Mouse (Mus musculus): ENCODE measurements around the gene Wbp1. TPM values are rescaled to one million over a fixed set of nuclear protein-coding genes. Genes with fewer than 3 reads are reported as not detected.

The Wbp1 gene
- polyA plus RNA-seq, 1 experiment from 2014 or later = 123 TPM

DNA sequence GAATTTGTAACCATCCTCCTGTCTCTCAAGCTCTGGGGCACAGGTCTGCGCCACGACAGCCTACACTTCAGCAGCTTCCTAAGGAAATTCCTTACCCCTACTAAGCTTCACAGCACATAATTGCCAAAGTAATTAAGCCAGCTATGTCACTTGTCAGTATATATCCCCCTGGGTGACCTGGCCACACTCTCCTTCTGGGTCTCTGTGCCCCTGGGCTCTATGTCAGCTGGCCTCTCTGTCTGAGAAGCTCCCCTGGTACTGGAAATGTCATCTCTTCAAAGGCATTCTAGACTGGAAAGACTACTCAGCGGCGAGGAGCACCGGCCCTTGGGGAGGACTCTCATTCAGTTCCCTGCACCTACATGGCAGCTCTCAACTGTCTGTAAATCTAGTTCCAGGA lies 1.6 kb upstream of the Wbp1 start:
- H3K27me3 ChIP-seq (ENCODE audit: control insufficient read depth, insufficient read depth, low read length) = no peaks in the 10 kb centered on the region
- H3K4me1 ChIP-seq (ENCODE audit: control insufficient read depth, insufficient read depth, low read length) = peaks cover 34% of the 10 kb centered on the region
- H3K4me3 ChIP-seq (ENCODE audit: low read length) = peak overlapping the region; percentile 65; the same call in 1 of the 2 replicates
- peaks cover 18% of the 10 kb centered on the region; the same call in 1 of the 2 replicates for H3K36me3 ChIP-seq (ENCODE audit: control insufficient read depth, insufficient read depth, low read length)
- no peak for ATAC-seq (ENCODE audit: low FRiP score, low TSS enrichment)
- WGBS = 78% methylated on average over 5 of the region's 5 CpGs
- H3K9me3 ChIP-seq (ENCODE audit: control insufficient read depth, low read length) = no peaks in the 10 kb centered on the region
- peak overlapping the region; percentile 98; the same call in 1 of the 2 replicates for H3K27ac ChIP-seq (ENCODE audit: low read depth, low read length)
- H3K9ac ChIP-seq (ENCODE audit: low read depth, low read length) = peak overlapping the region; percentile 18; the same call in 1 of the 2 replicates
- H3K4me2 ChIP-seq (replicated peaks; ENCODE audit: low read depth, low read length) = peak overlapping the region; percentile 75

DNA sequence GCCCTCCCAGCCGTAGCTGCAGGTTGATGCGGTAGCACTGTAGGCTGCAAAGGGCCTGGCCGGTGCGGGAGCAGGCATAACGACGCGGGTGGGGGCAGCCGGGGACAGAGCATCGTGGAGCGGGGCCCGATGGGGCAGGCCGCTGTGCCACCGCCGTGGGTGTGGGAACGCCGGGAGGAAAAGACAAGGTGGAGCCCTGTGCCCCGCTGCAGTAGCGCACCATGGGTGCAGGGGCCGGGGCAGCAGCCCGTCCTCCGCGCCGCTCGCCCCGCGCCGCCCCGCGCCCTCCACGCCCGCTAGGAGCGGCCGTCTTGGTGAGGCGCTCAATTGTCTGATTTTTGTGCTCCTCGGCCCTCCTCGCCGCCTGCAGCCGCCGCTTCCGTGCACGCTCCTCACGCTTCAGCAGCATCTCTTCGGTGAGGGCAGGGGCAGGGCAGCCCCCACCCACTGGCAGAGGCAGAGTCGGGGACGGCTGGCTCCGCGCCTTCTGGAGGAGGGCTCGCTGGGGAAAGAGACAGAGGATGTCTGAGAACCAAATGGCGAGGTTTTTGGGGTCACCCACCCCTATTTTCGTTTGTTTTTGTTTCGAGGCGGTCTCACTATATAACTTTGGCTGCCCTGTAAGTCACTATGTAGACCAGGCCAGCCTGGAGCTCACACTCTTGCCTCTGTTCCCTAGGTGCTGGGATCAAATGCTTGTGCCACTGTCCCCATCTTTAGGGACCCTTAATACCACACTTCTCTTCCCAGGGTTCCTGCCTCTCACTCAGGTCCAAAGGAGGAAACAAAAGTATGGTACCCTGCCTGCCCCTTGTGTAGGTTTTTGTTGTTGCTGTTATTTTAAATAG lies 728 bp upstream of the Wbp1 start:
- H3K36me3 ChIP-seq (ENCODE audit: control insufficient read depth, insufficient read depth, low read length) = peaks cover 27% of the 10 kb centered on the region
- no peaks in the 10 kb centered on the region for H3K9me3 ChIP-seq (ENCODE audit: control insufficient read depth, low read length)
- WGBS = under 1% methylated on average over 40 of the region's 52 CpGs
- peak overlapping the region; percentile 75 for H3K4me2 ChIP-seq (replicated peaks; ENCODE audit: low read depth, low read length)
- no peaks in the 10 kb centered on the region for H3K27me3 ChIP-seq (ENCODE audit: control insufficient read depth, insufficient read depth, low read length)
- peaks cover 34% of the 10 kb centered on the region for H3K4me1 ChIP-seq (ENCODE audit: control insufficient read depth, insufficient read depth, low read length)
- H3K4me3 ChIP-seq (ENCODE audit: low read length) = peak overlapping the region; percentile 65
- H3K9ac ChIP-seq (ENCODE audit: low read depth, low read length) = peak overlapping the region; percentile 77
- ATAC-seq (ENCODE audit: low FRiP score, low TSS enrichment) = peak; percentile 17
- H3K27ac ChIP-seq (ENCODE audit: low read depth, low read length) = peak overlapping the region; percentile 98

DNA sequence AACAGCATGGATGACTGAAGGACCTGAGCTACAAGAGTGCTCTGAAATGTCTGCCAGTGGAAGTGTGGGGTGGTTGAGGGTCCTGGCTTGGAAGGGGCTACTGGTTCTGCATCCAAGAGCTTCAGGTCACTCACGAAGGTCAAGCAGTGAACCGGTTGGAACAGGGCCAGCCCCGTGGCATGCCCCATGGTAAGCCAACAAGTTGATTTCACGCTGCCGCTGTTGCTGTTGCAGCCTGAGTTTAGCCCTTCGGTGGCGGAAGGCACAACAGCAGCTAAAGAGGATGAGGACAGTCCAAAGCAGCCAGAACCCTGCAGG lies 1.7 kb downstream of the Wbp1 start:
- peak overlapping the region; percentile 70; the same call in 1 of the 2 replicates for H3K4me3 ChIP-seq (ENCODE audit: low read length)
- H3K9ac ChIP-seq (ENCODE audit: low read depth, low read length) = 0 out of 2 replicates have a peak overlapping the region, but pooled peaks have one; percentile 76
- no peak for ATAC-seq (ENCODE audit: low FRiP score, low TSS enrichment)
- peak overlapping the region; percentile 68 for H3K4me2 ChIP-seq (replicated peaks; ENCODE audit: low read depth, low read length)
- H3K27me3 ChIP-seq (ENCODE audit: control insufficient read depth, insufficient read depth, low read length) = no peaks in the 10 kb centered on the region
- peaks cover 44% of the 10 kb centered on the region for H3K4me1 ChIP-seq (ENCODE audit: control insufficient read depth, insufficient read depth, low read length)
- peaks cover 32% of the 10 kb centered on the region for H3K36me3 ChIP-seq (ENCODE audit: control insufficient read depth, insufficient read depth, low read length)
- 79% methylated on average over 7 of the region's 7 CpGs for WGBS
- no peaks in the 10 kb centered on the region for H3K9me3 ChIP-seq (ENCODE audit: control insufficient read depth, low read length)
- 0 out of 2 replicates have a peak overlapping the region, but pooled peaks have one; percentile 94 for H3K27ac ChIP-seq (ENCODE audit: low read depth, low read length)

DNA sequence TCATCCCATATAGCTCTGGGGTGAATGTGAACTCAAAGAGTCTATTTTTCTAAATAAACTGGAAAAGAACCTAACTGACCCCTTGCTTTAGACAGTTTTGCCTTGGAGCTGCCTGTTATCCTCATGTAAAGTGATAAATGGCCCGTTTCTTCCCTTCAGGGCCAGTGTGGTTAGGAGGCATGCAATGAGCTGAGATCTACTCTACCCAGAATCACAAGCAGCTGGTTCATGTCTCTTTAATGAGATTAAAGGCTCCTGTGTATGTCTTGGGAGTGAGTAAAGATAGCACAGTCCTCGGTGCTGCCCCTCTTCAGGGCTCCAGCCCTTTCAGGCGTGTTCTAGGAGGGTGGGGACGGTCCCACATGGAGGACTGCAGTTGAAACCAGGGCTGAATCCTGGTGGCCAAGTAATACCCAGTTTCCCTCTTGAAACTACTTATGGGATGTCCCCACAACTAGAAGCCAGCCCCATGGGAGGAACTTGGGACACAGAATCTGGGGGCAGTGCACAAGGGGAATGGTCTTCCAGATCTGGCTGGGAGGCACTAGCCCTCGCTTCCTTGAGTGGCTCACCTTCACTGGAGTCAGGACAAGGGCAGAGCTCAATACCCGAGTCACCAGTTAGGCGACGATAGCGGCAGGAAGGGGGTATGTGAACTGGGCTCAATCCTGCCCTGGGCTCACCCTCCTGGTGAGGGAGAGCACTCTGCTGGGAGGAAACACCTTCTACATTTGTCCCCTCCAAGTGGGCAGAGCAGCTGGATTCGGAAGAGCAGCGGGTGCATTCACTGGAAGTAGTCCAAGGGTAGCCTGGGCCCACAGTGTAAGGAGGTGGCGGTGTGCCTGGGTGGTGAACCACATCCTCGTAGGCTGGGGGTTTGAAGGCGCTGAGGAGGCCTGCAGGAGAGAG lies 2.3 kb downstream of the Wbp1 start:
- Histone ChIP-seq H3K4me2 (replicated peaks; ENCODE audit: low read depth, low read length) (peak overlapping the region; percentile 68; the same call in 1 of the 2 replicates), H3K27ac (ENCODE audit: low read depth, low read length) (no peak overlapping the region), H3K4me1 (ENCODE audit: control insufficient read depth, insufficient read depth, low read length) (peaks cover 45% of the 10 kb centered on the region), H3K36me3 (ENCODE audit: control insufficient read depth, insufficient read depth, low read length) (peaks cover 32% of the 10 kb centered on the region), H3K27me3 (ENCODE audit: control insufficient read depth, insufficient read depth, low read length) (no peaks in the 10 kb centered on the region), H3K9me3 (ENCODE audit: control insufficient read depth, low read length) (no peaks in the 10 kb centered on the region), H3K9ac (ENCODE audit: low read depth, low read length) (peak overlapping the region; percentile 34; the same call in 1 of the 2 replicates), H3K4me3 (ENCODE audit: low read length) (no peak overlapping the region)
- no peak for ATAC-seq (ENCODE audit: low FRiP score, low TSS enrichment)
- 74% methylated on average over 14 of the region's 14 CpGs for WGBS

DNA sequence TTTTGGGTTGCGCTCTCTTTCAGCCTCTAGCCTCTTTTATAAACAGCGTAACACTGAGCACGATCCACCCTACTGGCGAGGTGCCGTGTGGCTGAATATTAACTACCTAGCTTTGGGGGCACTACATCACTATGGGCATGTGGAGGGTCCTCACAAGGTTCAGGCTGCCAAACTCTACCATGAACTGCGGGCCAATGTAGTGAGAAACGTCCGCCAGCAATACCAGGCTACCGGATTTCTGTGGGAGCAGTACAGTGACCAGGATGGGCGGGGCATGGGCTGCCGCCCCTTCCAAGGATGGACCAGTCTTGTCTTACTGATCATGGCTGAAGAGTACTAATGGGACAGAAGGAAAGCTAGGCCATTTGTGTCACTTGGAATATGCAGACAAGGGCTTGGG lies 3.0 kb downstream of the Wbp1 start:
- Histone ChIP-seq H3K27me3 (ENCODE audit: control insufficient read depth, insufficient read depth, low read length) (no peaks in the 10 kb centered on the region), H3K9me3 (ENCODE audit: control insufficient read depth, low read length) (no peaks in the 10 kb centered on the region), H3K27ac (ENCODE audit: low read depth, low read length) (no peak overlapping the region), H3K9ac (ENCODE audit: low read depth, low read length) (no peak overlapping the region), H3K4me2 (replicated peaks; ENCODE audit: low read depth, low read length) (no peak overlapping the region), H3K36me3 (ENCODE audit: control insufficient read depth, insufficient read depth, low read length) (peaks cover 32% of the 10 kb centered on the region), H3K4me1 (ENCODE audit: control insufficient read depth, insufficient read depth, low read length) (peaks cover 40% of the 10 kb centered on the region), H3K4me3 (ENCODE audit: low read length) (no peak overlapping the region)
- 83% methylated on average over 11 of the region's 11 CpGs for WGBS
- ATAC-seq (ENCODE audit: low FRiP score, low TSS enrichment) = no peak

DNA sequence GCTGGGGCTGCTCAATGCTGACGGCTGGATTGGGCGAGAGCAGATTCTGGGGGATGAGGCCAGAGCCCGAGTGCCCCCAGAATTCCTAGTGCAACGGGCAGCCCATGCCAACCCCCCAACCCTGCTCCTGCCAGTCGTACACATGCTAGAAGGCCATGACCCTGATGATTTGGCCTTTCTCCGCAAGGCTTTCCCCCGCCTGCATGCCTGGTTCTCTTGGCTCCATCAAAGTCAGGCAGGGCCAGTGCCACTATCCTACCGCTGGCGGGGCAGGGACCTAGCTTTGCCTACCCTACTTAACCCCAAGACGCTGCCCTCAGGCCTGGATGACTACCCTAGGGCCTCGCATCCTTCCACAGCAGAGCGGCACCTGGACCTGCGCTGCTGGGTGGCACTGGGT lies 3.7 kb downstream of the Wbp1 start:
- peaks cover 32% of the 10 kb centered on the region for H3K36me3 ChIP-seq (ENCODE audit: control insufficient read depth, insufficient read depth, low read length)
- no peaks in the 10 kb centered on the region for H3K27me3 ChIP-seq (ENCODE audit: control insufficient read depth, insufficient read depth, low read length)
- H3K4me1 ChIP-seq (ENCODE audit: control insufficient read depth, insufficient read depth, low read length) = peaks cover 33% of the 10 kb centered on the region
- no peak for ATAC-seq (ENCODE audit: low FRiP score, low TSS enrichment)
- H3K9me3 ChIP-seq (ENCODE audit: control insufficient read depth, low read length) = no peaks in the 10 kb centered on the region
- no peak overlapping the region for H3K4me2 ChIP-seq (replicated peaks; ENCODE audit: low read depth, low read length)
- H3K9ac ChIP-seq (ENCODE audit: low read depth, low read length) = no peak overlapping the region
- WGBS = 85% methylated on average over 13 of the region's 13 CpGs
- H3K4me3 ChIP-seq (ENCODE audit: low read length) = no peak overlapping the region
- no peak overlapping the region for H3K27ac ChIP-seq (ENCODE audit: low read depth, low read length)

DNA sequence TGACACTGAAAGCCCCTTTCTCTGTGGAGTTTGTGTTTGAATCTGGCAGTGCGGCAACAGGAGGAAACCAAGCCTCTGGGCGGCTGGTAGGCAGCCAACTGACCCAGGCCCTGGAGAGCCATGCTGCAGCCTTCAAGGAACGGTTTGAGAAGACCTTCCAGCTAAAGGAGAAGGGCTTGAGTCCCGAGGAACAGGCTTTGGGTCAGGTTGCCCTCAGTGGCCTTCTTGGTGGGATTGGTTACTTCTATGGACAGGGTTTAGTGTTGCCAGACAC lies 4.3 kb downstream of the Wbp1 start:
- Histone ChIP-seq H3K9me3 (ENCODE audit: control insufficient read depth, low read length) (no peaks in the 10 kb centered on the region), H3K4me1 (ENCODE audit: control insufficient read depth, insufficient read depth, low read length) (peaks cover 28% of the 10 kb centered on the region), H3K4me2 (replicated peaks; ENCODE audit: low read depth, low read length) (no peak overlapping the region), H3K9ac (ENCODE audit: low read depth, low read length) (0 out of 2 replicates have a peak overlapping the region, but pooled peaks have one; percentile 93), H3K36me3 (ENCODE audit: control insufficient read depth, insufficient read depth, low read length) (peaks cover 32% of the 10 kb centered on the region), H3K27me3 (ENCODE audit: control insufficient read depth, insufficient read depth, low read length) (no peaks in the 10 kb centered on the region), H3K27ac (ENCODE audit: low read depth, low read length) (no peak overlapping the region), H3K4me3 (ENCODE audit: low read length) (0 out of 2 replicates have a peak overlapping the region, but pooled peaks have one; percentile 4)
- 88% methylated on average over 4 of the region's 4 CpGs for WGBS
- ATAC-seq (ENCODE audit: low FRiP score, low TSS enrichment) = no peak

DNA sequence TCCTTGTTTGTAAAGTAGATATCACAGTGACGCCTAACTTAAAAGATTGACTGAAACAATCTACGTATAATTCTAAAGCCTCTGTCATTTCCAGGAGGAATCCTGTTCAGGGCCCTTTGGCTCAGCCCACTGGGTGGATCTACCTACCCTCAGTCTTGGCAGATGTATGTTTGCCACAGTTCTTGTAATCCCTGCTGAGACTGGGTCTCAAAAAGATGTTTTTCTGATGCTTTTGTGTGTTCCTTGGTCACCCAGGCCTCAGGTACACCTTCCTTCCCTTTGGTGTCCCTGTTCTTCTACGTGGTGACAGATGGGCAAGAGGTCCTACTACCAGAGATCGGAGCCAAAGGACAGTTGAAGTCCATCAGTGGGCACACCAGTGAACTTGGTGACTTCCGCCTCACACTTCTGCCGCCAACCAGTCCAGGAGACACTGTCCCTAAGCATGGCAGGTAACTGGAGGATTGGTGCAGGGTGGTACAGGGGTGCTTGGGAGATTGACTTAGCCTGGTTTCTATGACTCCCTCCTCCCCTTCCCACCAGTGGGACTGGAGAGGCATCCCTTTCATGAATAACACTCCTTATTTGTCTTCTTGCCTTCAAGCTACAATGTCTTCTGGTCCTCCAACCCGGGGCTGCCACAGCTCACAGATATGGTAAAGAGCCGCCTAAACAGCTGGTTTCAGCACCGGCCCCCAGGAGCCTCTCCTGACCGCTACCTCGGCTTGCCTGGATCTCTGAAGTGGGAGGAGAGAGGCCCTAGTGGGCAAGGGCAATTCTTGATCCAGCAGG lies 4.8 kb downstream of the Wbp1 start:
- H3K27me3 ChIP-seq (ENCODE audit: control insufficient read depth, insufficient read depth, low read length) = no peaks in the 10 kb centered on the region
- H3K27ac ChIP-seq (ENCODE audit: low read depth, low read length) = 0 out of 2 replicates have a peak overlapping the region, but pooled peaks have one; percentile 84
- peak overlapping the region; percentile 93 for H3K9ac ChIP-seq (ENCODE audit: low read depth, low read length)
- WGBS = 72% methylated on average over 11 of the region's 11 CpGs
- no peak for ATAC-seq (ENCODE audit: low FRiP score, low TSS enrichment)
- H3K9me3 ChIP-seq (ENCODE audit: control insufficient read depth, low read length) = no peaks in the 10 kb centered on the region
- H3K4me1 ChIP-seq (ENCODE audit: control insufficient read depth, insufficient read depth, low read length) = peaks cover 28% of the 10 kb centered on the region
- peak overlapping the region; percentile 69 for H3K4me3 ChIP-seq (ENCODE audit: low read length)
- H3K36me3 ChIP-seq (ENCODE audit: control insufficient read depth, insufficient read depth, low read length) = peaks cover 32% of the 10 kb centered on the region
- peak overlapping the region; percentile 95 for H3K4me2 ChIP-seq (replicated peaks; ENCODE audit: low read depth, low read length)

Measured in kidney, embryonic 14.5 days (tissue).